Mouse (Mus musculus) lung, postnatal 0 days (tissue): ENCODE data around the gene Mxd1.

Source experiments
- CTCF ChIP-seq: IDR thresholded peaks from 2 replicates; pipeline ENCODE4 v1.5.1; 2016; ENCODE audit warnings: antibody characterized with exemption, mild to moderate bottlenecking
- EP300 ChIP-seq: IDR thresholded peaks from 2 replicates; pipeline ENCODE4 v1.6.1; 2016; ENCODE audit warnings: antibody characterized with exemption, mild to moderate bottlenecking, control low read depth

GRCm38 (mm10) chr6:86624074-86625030 lies 44.6 kb downstream of the Mxd1 start:
- TF ChIP-seq CTCF (no peak), EP300 (no peak)
